ENCODE assay signal across 8 mouse cellular contexts in genomic region chr17:30196401-30197279, GRCm38 (mm10).
A peak's percentile ranks its signal among the peaks of the same experiment; 100 is the strongest.
DNase-seq lines count a peak whose midpoint lies in the region; ATAC-seq and TF ChIP-seq lines count a peak whose summit lies in the region.

No protein-coding gene starts in this region.

- intact Hi-C loops in left cerebral cortex, postnatal 4 days (cut with DNase I) = no loop called here
- intact Hi-C loops in heart, postnatal 36 days (cut with DNase I) = loop anchor here (5.0 kb wide), 2 partner anchors 219 to 309 kb away; no protein-coding TSS in a partner anchor

- no peak overlapping the region for H3K4me3 ChIP-seq in cortical plate, adult 2 months (ENCODE audit: insufficient read depth, low read length)
- H3K4me3 ChIP-seq in lung, postnatal 0 days (ENCODE audit: low read depth, low read length) = no peak overlapping the region

- H3K36me3 ChIP-seq in lung, postnatal 0 days (ENCODE audit: insufficient read depth, low read length) = 0 out of 2 replicates have a peak, but pooled peaks cover 4% of the 10 kb centered on the region
- no peaks in the 10 kb centered on the region; the same call in none of the 2 replicates for H3K36me3 ChIP-seq in splenic B cell, adult 2 months (ENCODE audit: control insufficient read depth, insufficient read depth, low read length, poor library complexity, severe bottlenecking)

- WGBS in lung, postnatal 0 days = 66% methylated on average over 17 of the region's 17 CpGs

- no peak for TF ChIP-seq EP300 in lung, postnatal 0 days (IDR thresholded peaks at IDR 0.05)

- no peak overlapping the region for H3K9ac ChIP-seq in lung, postnatal 0 days (replicated peaks; ENCODE audit: low read depth)

- no peak for TF ChIP-seq POLR2A in cortical plate, adult 2 months (IDR thresholded peaks at IDR 0.05; ENCODE audit: extremely low read depth, insufficient read depth, low read length)

- no peak for TF ChIP-seq CTCF in cortical plate, adult 2 months (IDR thresholded peaks at IDR 0.05; ENCODE audit: extremely low read depth, insufficient read depth, low read length)
- no peak for TF ChIP-seq CTCF in lung, postnatal 0 days (IDR thresholded peaks at IDR 0.05)

- no peaks in the 10 kb centered on the region for H3K27me3 ChIP-seq in lung, postnatal 0 days (replicated peaks; ENCODE audit: insufficient read depth, low read length)
- H3K27me3 ChIP-seq in splenic B cell, adult 2 months (ENCODE audit: control insufficient read depth, insufficient read depth, low read length, poor library complexity, severe bottlenecking) = no peaks in the 10 kb centered on the region

- H3K4me1 ChIP-seq in cortical plate, adult 2 months (ENCODE audit: control insufficient read depth, insufficient read depth, low read length) = peaks cover 45% of the 10 kb centered on the region
- peaks cover 29% of the 10 kb centered on the region; the same call in 1 of the 2 replicates for H3K4me1 ChIP-seq in lung, postnatal 0 days (ENCODE audit: insufficient read depth, low read depth, low read length)

- no peaks in the 10 kb centered on the region for H3K9me3 ChIP-seq in lung, postnatal 0 days (ENCODE audit: low read length)

- ATAC-seq in lung, postnatal 0 days = peak; percentile 58
- no peak for ATAC-seq in erythroblast, adult 5-6 weeks (replicated peaks; ENCODE audit: low FRiP score, poor library complexity, severe bottlenecking)

- H3K27ac ChIP-seq in cortical plate, adult 2 months (ENCODE audit: insufficient read depth, low read length) = peak overlapping the region; percentile 58
- H3K27ac ChIP-seq in lung, postnatal 0 days (ENCODE audit: low read length) = no peak overlapping the region; the same call in 1 of the 2 replicates

- no peak overlapping the region for H3K4me2 ChIP-seq in lung, postnatal 0 days (replicated peaks; ENCODE audit: low read depth, low read length)

- peak; percentile 51 for DNase-seq in left cerebral cortex, adult 18-20 months (ENCODE audit: low spot score in 2 of 2)
- DNase-seq in left cerebral cortex, postnatal 4 days = no peak
- DNase-seq in NIH3T3 (ENCODE audit: low read depth) = peak; percentile 80
- DNase-seq in heart, postnatal 36 days = peak; percentile 13 to 46
- peak; percentile 67 for DNase-seq in lung, postnatal 0 days (ENCODE audit: low spot score)
- DNase-seq in splenic B cell, adult 2 months (ENCODE audit: low read depth, low spot score) = peak; percentile 11
